Mouse (Mus musculus) liver, adult 2 months (tissue): ENCODE measurements at regions not wholly inside any gene's neighbourhood (a gene's known extent, or its start where the extent isn't known, plus 50 kb on each side); places are given as distances from the start of the nearest gene placed in this dataset.

Experiments
- CTCF ChIP-seq: fragments of 200-500 bp; IDR thresholded peaks from 2 replicates; pipeline ENCODE4 v1.5.1; 2011; ENCODE audit warnings: low read depth, low read length, control low read depth
- POLR2A ChIP-seq: fragments of 200-500 bp; IDR thresholded peaks from 2 replicates; pipeline ENCODE4 v1.6.1; 2011; ENCODE audit warnings: low read length, control low read depth; ENCODE audit not compliant: insufficient read depth; ENCODE audit errors: extremely low read depth

- no peak for TF ChIP-seq CTCF
- TF ChIP-seq POLR2A, result no peak
Observed at GRCm38 (mm10) chr4:62785711-62786110, 179.7 kb upstream of the Zfp618 start.
